Mouse (Mus musculus) urinary bladder, postnatal 4 days (tissue): ENCODE results near the gene Cracr2a.

ENCODE experiments used
- DNase-seq, 2 experiments: peaks; one replicate each; pipeline ENCODE4 v3.0.0; 2021 to 2022; ENCODE audit warnings: low spot score in 2 of 2

The Cracr2a gene

DNA sequence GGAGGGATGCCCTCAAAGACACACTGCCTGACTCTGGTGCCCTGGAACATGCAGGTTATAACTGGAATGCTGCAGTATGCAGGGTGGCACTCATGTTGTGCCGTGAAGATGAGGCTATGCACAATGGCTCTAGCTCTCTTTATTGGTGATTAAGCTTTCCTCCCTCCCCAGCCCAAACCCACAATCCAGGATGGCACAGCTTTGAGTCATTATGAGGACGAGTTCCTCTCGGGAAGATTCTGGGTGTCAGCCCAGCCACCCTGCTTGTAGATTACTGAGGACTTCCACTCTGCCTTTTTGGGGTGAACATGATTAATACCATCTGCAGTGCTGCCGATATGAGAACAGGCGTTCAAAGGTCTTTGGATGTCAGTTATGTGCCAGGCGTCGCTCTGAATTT, 132.5 kb downstream of the Cracr2a start:
- no peak for DNase-seq

GRCm38 (mm10) chr6:127701036-127701783, 140.1 kb downstream of the Cracr2a start:
- DNase-seq = no peak

DNA sequence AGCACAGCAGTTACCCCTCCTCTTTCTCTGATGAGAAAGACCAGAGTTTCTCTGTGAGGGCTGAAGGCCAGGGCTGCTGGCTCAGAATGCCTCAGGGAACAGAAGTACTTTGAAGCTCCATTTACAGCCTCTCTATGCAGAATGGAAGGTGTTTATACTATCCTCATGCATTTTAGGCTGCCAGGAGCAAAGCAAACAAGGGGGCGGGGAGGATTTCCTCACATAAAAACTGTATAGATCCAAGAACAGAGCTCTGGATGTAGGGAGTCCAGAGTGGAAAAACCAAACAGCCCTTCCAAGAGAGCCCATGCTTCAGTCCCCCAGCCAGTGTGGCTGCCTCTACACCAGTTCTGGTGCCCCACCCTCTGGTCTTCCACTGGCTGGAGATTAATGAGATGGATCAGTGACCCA, 147.1 kb downstream of the Cracr2a start:
- DNase-seq = no peak

DNA sequence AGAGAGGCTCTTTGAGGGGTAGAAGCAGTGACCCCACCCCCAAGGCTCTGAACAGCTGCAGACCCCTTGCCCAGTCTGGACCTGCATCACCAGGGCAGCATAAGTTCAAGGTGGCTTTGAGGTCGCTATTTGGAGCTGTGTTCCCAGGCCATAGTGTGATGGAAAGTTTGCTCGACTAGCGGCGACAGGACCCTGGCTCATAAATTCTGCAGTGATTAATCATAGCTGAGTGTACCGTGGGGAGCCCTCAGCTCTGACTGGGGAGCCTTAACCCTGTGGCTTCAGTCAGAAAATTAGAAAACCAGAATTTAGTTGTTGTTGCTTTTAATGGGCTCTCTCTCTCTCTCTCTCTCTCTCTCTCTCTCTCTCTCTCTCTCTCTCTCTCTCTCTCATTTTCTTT, 153.8 kb downstream of the Cracr2a start:
- no peak for DNase-seq

- no peak for DNase-seq
These were observed 154.3 kb downstream of the Cracr2a start for GRCm38 (mm10) chr6:127715428-127715827.

DNA sequence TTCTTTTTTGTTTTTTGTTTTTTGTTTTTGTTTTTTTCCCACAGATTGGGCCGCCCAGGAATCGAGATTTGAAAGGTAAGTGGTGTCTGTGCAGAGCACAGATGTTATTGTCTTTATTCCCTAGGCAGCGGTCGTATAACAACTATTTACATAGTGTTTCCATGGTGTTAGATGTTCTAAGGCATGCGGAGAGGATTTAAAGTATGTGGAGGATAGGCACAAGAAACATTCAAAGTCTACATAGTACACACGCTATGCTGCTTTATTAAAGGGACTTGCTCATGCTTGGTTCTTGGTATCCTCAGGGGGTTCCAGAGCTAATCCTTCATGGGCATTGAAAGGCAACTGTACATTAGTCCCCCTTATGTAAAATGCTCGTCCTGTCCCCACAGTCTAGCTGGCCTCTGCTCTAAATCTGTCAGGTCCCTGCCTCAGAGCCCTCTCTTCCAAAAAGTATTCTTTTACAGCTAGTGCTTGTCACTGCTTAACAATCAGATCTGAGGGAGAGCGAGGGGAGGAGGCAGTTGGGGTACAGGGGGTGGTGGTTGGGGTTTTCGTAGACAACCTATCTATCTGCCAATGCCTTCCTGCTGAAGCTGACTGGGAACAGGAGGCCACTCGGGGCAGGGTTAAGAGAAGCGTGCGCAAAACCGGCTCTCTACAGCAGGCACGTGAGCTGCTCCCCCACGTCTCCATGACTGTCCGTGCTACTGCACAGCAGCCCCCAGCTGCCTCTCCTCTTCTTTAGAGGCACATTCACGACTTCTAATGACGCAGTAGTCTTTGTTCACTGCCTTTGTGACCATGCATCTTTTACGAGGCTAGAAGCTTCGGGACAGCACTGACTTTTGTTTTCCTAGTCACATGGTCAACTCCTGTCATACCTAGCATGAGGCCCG, 156.3 kb downstream of the Cracr2a start:
- DNase-seq = no peak

GRCm38 (mm10) chr6:127719875-127720274, 158.7 kb downstream of the Cracr2a start:
- no peak for DNase-seq

- no peak for DNase-seq
These were observed 162.0 kb downstream of the Cracr2a start for GRCm38 (mm10) chr6:127723126-127723525.
